Mouse (Mus musculus): ENCODE measurements around the gene Thada.

Thada gene

GRCm38 (mm10) chr17:84149566-84149965 is 316.4 kb downstream of the Thada start:
- intact Hi-C loops (cut with DNase I), result no loop called here

- intact Hi-C loops (cut with DNase I), result no loop called here
These were observed 317.2 kb downstream of the Thada start for GRCm38 (mm10) chr17:84148499-84149484.

- intact Hi-C loops (cut with DNase I), result no loop called here
These were observed 318.6 kb downstream of the Thada start for GRCm38 (mm10) chr17:84147183-84148108.

GRCm38 (mm10) chr17:84146458-84147182 is 319.4 kb downstream of the Thada start:
- intact Hi-C loops (cut with DNase I), result no loop called here

- intact Hi-C loops (cut with DNase I), result no loop called here
These were observed 320.1 kb downstream of the Thada start for GRCm38 (mm10) chr17:84145826-84146287.

- intact Hi-C loops (cut with DNase I), result no loop called here
These were observed 321.0 kb downstream of the Thada start for GRCm38 (mm10) chr17:84144762-84145599.

- intact Hi-C loops (cut with DNase I), result no loop called here
These were observed 321.9 kb downstream of the Thada start for GRCm38 (mm10) chr17:84144130-84144529.

GRCm38 (mm10) chr17:84143219-84143844 is 322.7 kb downstream of the Thada start:
- intact Hi-C loops (cut with DNase I), result no loop called here

GRCm38 (mm10) chr17:84141691-84142090 is 324.3 kb downstream of the Thada start:
- intact Hi-C loops (cut with DNase I), result no loop called here

GRCm38 (mm10) chr17:84140822-84141507 is 325.0 kb downstream of the Thada start:
- intact Hi-C loops (cut with DNase I), result no loop called here
